Mouse (Mus musculus) heart, embryonic 15.5 days (tissue): Measurements from ENCODE around the gene Dlec1. TPM values are rescaled to one million over a fixed set of nuclear protein-coding genes. Genes with fewer than 3 reads are reported as not detected.

Experiments used
- ATAC-seq: fragments of 200-750 bp; cut with Nextera tagmentation; replicated peaks from 2 replicates; pipeline ENCODE4 v1.8.0; 2017; ENCODE audit warnings: low read depth, moderate TSS enrichment; ENCODE audit not compliant: insufficient number of reproducible peaks, insufficient read depth, low FRiP score
- H3K27ac ChIP-seq: fragments of 300-500 bp; sonication (generic); 2 replicates; pipeline ENCODE4 v1.5.1; 2015; ENCODE audit warnings: mild to moderate bottlenecking, inconsistent platforms
- H3K27me3 ChIP-seq: fragments of 300-500 bp; sonication (generic); 2 replicates; pipeline ENCODE4 v1.6.1; 2015; ENCODE audit warnings: inconsistent platforms
- H3K36me3 ChIP-seq: fragments of 300-500 bp; sonication (generic); 2 replicates; pipeline ENCODE4 v1.6.1; 2015; ENCODE audit warnings: mild to moderate bottlenecking, inconsistent platforms
- H3K4me1 ChIP-seq: fragments of 300-500 bp; sonication (generic); replicated peaks from 2 replicates; pipeline ENCODE4 v1.6.1; 2015; ENCODE audit warnings: inconsistent platforms
- H3K4me2 ChIP-seq: fragments of 300-500 bp; sonication (generic); 2 replicates; pipeline ENCODE4 v1.6.1; 2015; ENCODE audit warnings: inconsistent platforms, mild to moderate bottlenecking, moderate library complexity
- H3K4me3 ChIP-seq: fragments of 300-500 bp; sonication (generic); 2 replicates; pipeline ENCODE4 v1.5.1; 2015; ENCODE audit warnings: mild to moderate bottlenecking, inconsistent platforms
- H3K9ac ChIP-seq: fragments of 300-500 bp; sonication (generic); 2 replicates; pipeline ENCODE4 v1.6.1; 2015; ENCODE audit warnings: mild to moderate bottlenecking, inconsistent platforms
- H3K9me3 ChIP-seq: fragments of 300-500 bp; sonication (generic); replicated peaks from 2 replicates; pipeline ENCODE4 v1.6.1; 2016; ENCODE audit warnings: inconsistent platforms
- WGBS: fragments of 180-500 bp; shearing (Covaris S2); methylation state at CpG from one replicate; pipeline ENCODE4 v1.1.7; 2015; ENCODE audit warnings: mixed read lengths; 5-methylcytosine and 5-hydroxymethylcytosine counted together
- polyA plus RNA-seq: library from polyadenylated mRNA; unstranded; fragments of >200 nt; fragmentation: Nextera tagmentation; extraction: Ambion mirVana; gene quantifications from 2 replicates; pipeline ENCODE4 v1.2.1, GENCODE M21; 2015

Gene Dlec1
- 0.46 and 0.53 TPM in 2 replicates for polyA plus RNA-seq

- no peaks in the 10 kb centered on the region for H3K36me3 ChIP-seq
- peak; percentile 56; the same call in 1 of the 2 replicates for ATAC-seq
- H3K4me3 ChIP-seq, result peak within 1 kb of the TSS; percentile 58
- no peaks in the 10 kb centered on the region for H3K9me3 ChIP-seq
- H3K4me2 ChIP-seq, result peak within 1 kb of the TSS; percentile 88
- peaks cover 11% of the 10 kb centered on the region for H3K27me3 ChIP-seq
- peak within 1 kb of the TSS; percentile 39 for H3K9ac ChIP-seq
- WGBS, result 4% methylated on average over 44 of the region's 44 CpGs
- peaks cover 5% of the 10 kb centered on the region for H3K4me1 ChIP-seq
- H3K27ac ChIP-seq, result 0 out of 2 replicates have a peak within 1 kb of the TSS, but pooled peaks have one; percentile 2
These were observed at the start of gene Dlec1 for GRCm38 (mm10) chr9:119101992-119102782. Gene Dlec1 (plus strand): TSS chr9:119102478.

GRCm38 (mm10) chr9:119053964-119054576 is 48.2 kb upstream of the Dlec1 start:
- H3K4me1 ChIP-seq, result peaks cover 21% of the 10 kb centered on the region

GRCm38 (mm10) chr9:119055336-119055735 is 46.9 kb upstream of the Dlec1 start:
- H3K4me2 ChIP-seq, result no peak overlapping the region
- 0 out of 2 replicates have a peak, but pooled peaks cover 4% of the 10 kb centered on the region for H3K27me3 ChIP-seq
- WGBS, result 88% methylated on average over 4 of the region's 4 CpGs
- H3K9ac ChIP-seq, result no peak overlapping the region
- no peaks in the 10 kb centered on the region for H3K36me3 ChIP-seq
- no peaks in the 10 kb centered on the region for H3K9me3 ChIP-seq
- H3K4me1 ChIP-seq, result peaks cover 21% of the 10 kb centered on the region
- H3K27ac ChIP-seq, result no peak overlapping the region
- H3K4me3 ChIP-seq, result no peak overlapping the region
- no peak for ATAC-seq

More at GRCm38 (mm10) chr9:119053964-119054576, 48.2 kb upstream of the Dlec1 start:
- Histone ChIP-seq H3K27ac (no peak overlapping the region), H3K9me3 (no peaks in the 10 kb centered on the region), H3K4me3 (no peak overlapping the region), H3K36me3 (no peaks in the 10 kb centered on the region), H3K9ac (no peak overlapping the region), H3K4me2 (no peak overlapping the region), H3K27me3 (0 out of 2 replicates have a peak, but pooled peaks cover 4% of the 10 kb centered on the region)
- no peak for ATAC-seq
- 69% methylated on average over 9 of the region's 9 CpGs for WGBS

- peaks cover 6% of the 10 kb centered on the region; the same call in 1 of the 2 replicates for H3K4me1 ChIP-seq
- H3K4me2 ChIP-seq, result no peak overlapping the region
- no peaks in the 10 kb centered on the region for H3K36me3 ChIP-seq
- H3K9ac ChIP-seq, result no peak overlapping the region
- 73% methylated on average over 7 of the region's 7 CpGs for WGBS
- no peak overlapping the region for H3K4me3 ChIP-seq
- 0 out of 2 replicates have a peak, but pooled peaks cover 3% of the 10 kb centered on the region for H3K27me3 ChIP-seq
- ATAC-seq, result no peak
- no peaks in the 10 kb centered on the region for H3K9me3 ChIP-seq
- no peak overlapping the region for H3K27ac ChIP-seq
These were observed 44.0 kb upstream of the Dlec1 start for GRCm38 (mm10) chr9:119058245-119058644.

GRCm38 (mm10) chr9:119060701-119061100 is 41.6 kb upstream of the Dlec1 start:
- Histone ChIP-seq H3K4me1 (peaks cover 6% of the 10 kb centered on the region; the same call in 1 of the 2 replicates), H3K27me3 (no peaks in the 10 kb centered on the region), H3K36me3 (no peaks in the 10 kb centered on the region), H3K9ac (no peak overlapping the region), H3K4me2 (no peak overlapping the region), H3K9me3 (no peaks in the 10 kb centered on the region), H3K27ac (no peak overlapping the region), H3K4me3 (no peak overlapping the region)
- WGBS, result 85% methylated on average over 10 of the region's 10 CpGs
- no peak for ATAC-seq

- Histone ChIP-seq H3K4me1 (peaks cover 6% of the 10 kb centered on the region; the same call in 1 of the 2 replicates), H3K4me3 (no peak overlapping the region), H3K9me3 (no peaks in the 10 kb centered on the region), H3K4me2 (no peak overlapping the region), H3K9ac (no peak overlapping the region), H3K36me3 (no peaks in the 10 kb centered on the region), H3K27me3 (no peaks in the 10 kb centered on the region), H3K27ac (no peak overlapping the region)
- 31% methylated on average over 19 of the region's 19 CpGs for WGBS
- ATAC-seq, result no peak
These were observed 39.1 kb upstream of the Dlec1 start for GRCm38 (mm10) chr9:119063036-119063644.

- ATAC-seq, result no peak
- no peaks in the 10 kb centered on the region for H3K9me3 ChIP-seq
- H3K4me2 ChIP-seq, result no peak overlapping the region
- no peak overlapping the region for H3K27ac ChIP-seq
- H3K4me3 ChIP-seq, result no peak overlapping the region
- H3K36me3 ChIP-seq, result no peaks in the 10 kb centered on the region
- 63% methylated on average over 4 of the region's 4 CpGs for WGBS
- no peaks in the 10 kb centered on the region for H3K27me3 ChIP-seq
- no peak overlapping the region for H3K9ac ChIP-seq
- peaks cover 6% of the 10 kb centered on the region; the same call in 1 of the 2 replicates for H3K4me1 ChIP-seq
These were observed 38.0 kb upstream of the Dlec1 start for GRCm38 (mm10) chr9:119064296-119064695.

GRCm38 (mm10) chr9:119067601-119068000 is 34.7 kb upstream of the Dlec1 start:
- no peak for ATAC-seq
- Histone ChIP-seq H3K27me3 (no peaks in the 10 kb centered on the region), H3K4me1 (peaks cover 9% of the 10 kb centered on the region), H3K4me3 (no peak overlapping the region), H3K9me3 (no peaks in the 10 kb centered on the region), H3K36me3 (peaks cover 12% of the 10 kb centered on the region; the same call in 1 of the 2 replicates), H3K4me2 (no peak overlapping the region), H3K27ac (no peak overlapping the region), H3K9ac (no peak overlapping the region)
- WGBS, result 5% methylated on average over 6 of the region's 6 CpGs

GRCm38 (mm10) chr9:119068266-119068665 is 34.0 kb upstream of the Dlec1 start:
- Histone ChIP-seq H3K27me3 (no peaks in the 10 kb centered on the region), H3K4me1 (peaks cover 5% of the 10 kb centered on the region), H3K9me3 (no peaks in the 10 kb centered on the region), H3K36me3 (peaks cover 14% of the 10 kb centered on the region; the same call in 1 of the 2 replicates), H3K4me3 (no peak overlapping the region), H3K4me2 (no peak overlapping the region), H3K27ac (no peak overlapping the region), H3K9ac (no peak overlapping the region)
- ATAC-seq, result no peak
- WGBS, result 79% methylated on average over 11 of the region's 11 CpGs

- no peak overlapping the region for H3K9ac ChIP-seq
- ATAC-seq, result no peak
These were observed 32.0 kb upstream of the Dlec1 start for GRCm38 (mm10) chr9:119070173-119070825.

GRCm38 (mm10) chr9:119071786-119072185 is 30.5 kb upstream of the Dlec1 start:
- Histone ChIP-seq H3K36me3 (peaks cover 35% of the 10 kb centered on the region; the same call in 1 of the 2 replicates), H3K27me3 (no peaks in the 10 kb centered on the region), H3K9me3 (no peaks in the 10 kb centered on the region), H3K4me2 (no peak overlapping the region), H3K4me3 (no peak overlapping the region), H3K9ac (no peak overlapping the region), H3K4me1 (peaks cover 17% of the 10 kb centered on the region), H3K27ac (no peak overlapping the region)
- 66% methylated on average over 9 of the region's 9 CpGs for WGBS
- no peak for ATAC-seq

More at GRCm38 (mm10) chr9:119070173-119070825, 32.0 kb upstream of the Dlec1 start:
- H3K9me3 ChIP-seq, result no peaks in the 10 kb centered on the region
- H3K36me3 ChIP-seq, result peaks cover 23% of the 10 kb centered on the region; the same call in 1 of the 2 replicates
- no peak overlapping the region for H3K4me3 ChIP-seq
- H3K4me2 ChIP-seq, result no peak overlapping the region
- H3K4me1 ChIP-seq, result peaks cover 10% of the 10 kb centered on the region
- 57% methylated on average over 13 of the region's 13 CpGs for WGBS
- H3K27me3 ChIP-seq, result no peaks in the 10 kb centered on the region
- H3K27ac ChIP-seq, result no peak overlapping the region
